Mouse (Mus musculus) liver, adult 2 months (tissue): ENCODE measurements around the gene Zfp62. TPM values are rescaled to one million over a fixed set of nuclear protein-coding genes. Genes with fewer than 3 reads are reported as not detected.

Source experiments
- DNase-seq: peaks from one replicate; pipeline ENCODE4 v3.0.0-alpha.2; 2011; ENCODE audit warnings: low read depth, low spot score; ENCODE audit errors: extremely low read depth
- H3K27ac ChIP-seq: fragments of 200-500 bp; replicated peaks from 2 replicates; pipeline ENCODE4 v1.5.1; 2012; ENCODE audit warnings: low read depth, mild to moderate bottlenecking, control low read depth, inconsistent platforms, low read length; ENCODE audit not compliant: insufficient read depth
- H3K27me3 ChIP-seq: fragments of 200-500 bp; 2 replicates; pipeline ENCODE4 v1.6.1; 2012; ENCODE audit warnings: mild to moderate bottlenecking, moderate library complexity, low read length, inconsistent platforms; ENCODE audit not compliant: control insufficient read depth, insufficient read depth
- H3K36me3 ChIP-seq: fragments of 200-500 bp; 2 replicates; pipeline ENCODE4 v1.6.1; 2012; ENCODE audit warnings: low read length, inconsistent platforms; ENCODE audit not compliant: control insufficient read depth, insufficient read depth
- H3K4me1 ChIP-seq: fragments of 200-500 bp; 2 replicates; pipeline ENCODE4 v1.6.1; 2011; ENCODE audit warnings: low read length; ENCODE audit not compliant: control insufficient read depth, insufficient read depth
- H3K4me3 ChIP-seq: fragments of 200-500 bp; 2 replicates; pipeline ENCODE4 v1.5.1; 2011; ENCODE audit warnings: low read depth, mild to moderate bottlenecking, control low read depth, low read length, moderate library complexity; ENCODE audit not compliant: insufficient read depth
- H3K79me2 ChIP-seq: fragments of 200-500 bp; 2 replicates; pipeline ENCODE4 v1.6.1; 2012; ENCODE audit warnings: inconsistent platforms, mild to moderate bottlenecking, low read length, moderate library complexity; ENCODE audit not compliant: control insufficient read depth, insufficient read depth
- H3K9ac ChIP-seq: fragments of 200-500 bp; 2 replicates; pipeline ENCODE4 v1.6.1; 2012; ENCODE audit warnings: low read depth, mild to moderate bottlenecking, control low read depth, inconsistent platforms, low read length
- CTCF ChIP-seq: fragments of 200-500 bp; IDR thresholded peaks from 2 replicates; pipeline ENCODE4 v1.5.1; 2011; ENCODE audit warnings: low read depth, low read length, control low read depth
- POLR2A ChIP-seq: fragments of 200-500 bp; IDR thresholded peaks from 2 replicates; pipeline ENCODE4 v1.6.1; 2011; ENCODE audit warnings: low read length, control low read depth; ENCODE audit not compliant: insufficient read depth; ENCODE audit errors: extremely low read depth
- WGBS: fragments of 180-500 bp; shearing (Covaris S2); methylation state at CpG from one replicate; pipeline ENCODE4 v1.1.7; 2018; 5-methylcytosine and 5-hydroxymethylcytosine counted together
- polyA plus RNA-seq: library from polyadenylated mRNA; depleted of rRNA; stranded (reverse); fragments of >200 nt; gene quantifications from 2 replicates; pipeline ENCODE4 v1.2.3, GENCODE M21; 2012
- total RNA-seq: library from RNA; depleted of rRNA; stranded (reverse); fragments of >200 nt; gene quantifications from 2 replicates; pipeline ENCODE4 v1.2.3, GENCODE M21; 2014

Zfp62 gene
- total and polyA plus RNA-seq, 2 experiments = 1.4 to 18.3 TPM

- 11% methylated on average over 2 of the region's 2 CpGs for WGBS
- peak overlapping the region; percentile 98 for H3K27ac ChIP-seq
- DNase-seq = peak; percentile 52
- H3K9ac ChIP-seq = peak overlapping the region; percentile 89
- peaks cover 11% of the 10 kb centered on the region; the same call in 1 of the 2 replicates for H3K79me2 ChIP-seq
- H3K4me1 ChIP-seq = peaks cover 5% of the 10 kb centered on the region
- TF ChIP-seq POLR2A (no peak), CTCF (no peak)
- peaks cover 3% of the 10 kb centered on the region for H3K36me3 ChIP-seq
- H3K27me3 ChIP-seq = no peaks in the 10 kb centered on the region
- peak overlapping the region; percentile 65 for H3K4me3 ChIP-seq
Observed at GRCm38 (mm10) chr11:49202071-49202470, 1.0 kb upstream of the Zfp62 start.

DNA sequence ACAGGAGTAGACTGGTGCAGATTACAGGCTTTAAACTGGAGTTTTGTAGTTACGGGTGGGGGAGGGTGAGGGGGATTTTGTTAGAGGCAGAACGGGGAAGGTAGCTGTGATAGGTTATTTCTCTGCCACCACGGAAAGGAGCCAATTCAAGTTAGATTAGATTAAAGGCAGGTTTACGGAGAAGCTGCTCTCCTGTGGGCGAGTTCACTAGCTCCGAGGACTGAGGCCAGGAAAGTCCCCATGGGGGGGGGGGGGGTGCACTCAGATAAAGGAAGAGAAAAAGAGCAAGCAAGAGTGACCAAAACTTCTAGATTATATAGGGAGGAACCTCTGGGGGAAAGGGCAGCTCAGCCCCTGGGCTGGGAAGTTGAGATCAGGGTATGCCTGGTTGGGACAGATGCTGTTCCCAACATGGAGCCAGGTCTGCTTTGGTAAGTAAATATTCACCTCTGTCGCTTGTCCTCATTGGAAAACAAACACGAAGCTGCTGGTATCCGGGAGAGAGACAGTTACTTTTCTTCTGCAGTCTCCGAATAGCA is 500 bp upstream of the Zfp62 start:
- H3K4me3 ChIP-seq = peak overlapping the region; percentile 65
- no peaks in the 10 kb centered on the region for H3K27me3 ChIP-seq
- WGBS = 1% methylated on average over 10 of the region's 10 CpGs
- H3K36me3 ChIP-seq = peaks cover 3% of the 10 kb centered on the region
- H3K27ac ChIP-seq = peak overlapping the region; percentile 98
- peaks cover 11% of the 10 kb centered on the region; the same call in 1 of the 2 replicates for H3K79me2 ChIP-seq
- H3K9ac ChIP-seq = peak overlapping the region; percentile 89
- TF ChIP-seq CTCF = no peak
- no peak for TF ChIP-seq POLR2A
- H3K4me1 ChIP-seq = peaks cover 5% of the 10 kb centered on the region
- DNase-seq = peak; percentile 68

DNA sequence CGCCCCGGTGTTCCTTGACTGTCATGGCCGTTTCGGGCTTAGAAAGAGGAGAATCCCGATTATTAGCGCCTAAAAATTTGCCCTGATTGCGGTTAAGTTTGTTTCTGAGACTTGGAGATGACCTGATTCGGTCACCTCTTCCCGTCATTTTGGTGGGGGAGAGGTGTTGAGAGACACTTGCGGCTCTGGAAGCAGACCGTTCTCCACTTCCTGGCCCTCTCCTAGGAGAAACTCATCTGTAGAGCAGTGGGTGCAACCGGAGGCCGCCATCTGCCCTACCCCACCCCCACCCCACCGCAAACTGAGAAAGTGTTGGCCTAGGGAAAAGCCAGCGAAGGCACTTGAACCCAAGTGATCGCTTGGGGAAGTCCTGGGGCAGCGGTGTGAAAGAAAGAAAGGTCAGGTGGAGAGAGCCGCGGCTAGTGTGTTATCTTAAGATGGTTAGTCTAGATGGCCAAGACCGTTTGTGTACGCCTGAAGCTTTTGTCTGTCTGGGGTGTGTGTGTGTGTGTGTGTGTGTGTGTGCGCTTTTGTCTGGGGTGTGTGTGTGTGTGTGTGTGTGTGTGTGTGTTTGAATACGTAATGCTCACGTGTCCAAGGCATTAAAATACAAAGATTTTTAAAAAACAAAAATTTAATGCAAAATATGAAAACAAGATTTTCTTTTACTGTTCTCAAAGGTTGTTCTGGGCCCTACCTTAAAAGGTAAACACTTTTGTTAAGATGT is 842 bp downstream of the Zfp62 start:
- Histone ChIP-seq H3K27ac (peak overlapping the region; percentile 98), H3K9ac (peak overlapping the region; percentile 89), H3K79me2 (peaks cover 13% of the 10 kb centered on the region; the same call in 1 of the 2 replicates), H3K27me3 (no peaks in the 10 kb centered on the region), H3K4me1 (peaks cover 5% of the 10 kb centered on the region), H3K4me3 (peak overlapping the region; percentile 65), H3K36me3 (peaks cover 3% of the 10 kb centered on the region)
- DNase-seq = no peak
- no peak; the same call in 1 of the 2 replicates for TF ChIP-seq POLR2A
- TF ChIP-seq CTCF = no peak
- under 1% methylated on average over 24 of the region's 24 CpGs for WGBS

GRCm38 (mm10) chr11:49205080-49205590 is 2.0 kb downstream of the Zfp62 start:
- H3K4me1 ChIP-seq = peaks cover 8% of the 10 kb centered on the region
- no peak overlapping the region for H3K4me3 ChIP-seq
- H3K79me2 ChIP-seq = peaks cover 16% of the 10 kb centered on the region; the same call in 1 of the 2 replicates
- no peak for DNase-seq
- H3K36me3 ChIP-seq = peaks cover 3% of the 10 kb centered on the region
- no peak overlapping the region for H3K9ac ChIP-seq
- TF ChIP-seq POLR2A (no peak), CTCF (no peak)
- no peaks in the 10 kb centered on the region for H3K27me3 ChIP-seq
- no peak overlapping the region for H3K27ac ChIP-seq
- WGBS = 84% methylated on average over 6 of the region's 6 CpGs

GRCm38 (mm10) chr11:49207495-49207894 is 4.4 kb downstream of the Zfp62 start:
- H3K4me1 ChIP-seq = peaks cover 5% of the 10 kb centered on the region
- H3K36me3 ChIP-seq = peaks cover 3% of the 10 kb centered on the region
- no peak for TF ChIP-seq POLR2A
- no peak for TF ChIP-seq CTCF
- peaks cover 15% of the 10 kb centered on the region; the same call in 1 of the 2 replicates for H3K79me2 ChIP-seq
- no peak overlapping the region for H3K27ac ChIP-seq
- DNase-seq = no peak
- H3K27me3 ChIP-seq = no peaks in the 10 kb centered on the region
- no peak overlapping the region for H3K9ac ChIP-seq
- 100% methylated on average over 1 of the region's 1 CpGs for WGBS
- no peak overlapping the region for H3K4me3 ChIP-seq
